Mouse (Mus musculus): Measurements from ENCODE around the gene Epb41l2.

GRCm38 (mm10) chr10:25359959-25360811 is 587 bp downstream of the Epb41l2 start:
- no peak for TF ChIP-seq POLR2A (IDR thresholded peaks at IDR 0.05; ENCODE audit: insufficient read depth, low read depth, low read length)
- no peak for TF ChIP-seq CTCF (IDR thresholded peaks at IDR 0.05; ENCODE audit: insufficient read depth, low read depth, low read length)

Data from olfactory bulb, adult 2 months (tissue).